Mouse (Mus musculus) brain, adult 10 weeks (tissue): ENCODE measurements around the gene Vmn1r194. TPM values are rescaled to one million over a fixed set of nuclear protein-coding genes. Genes with fewer than 3 reads are reported as not detected.

Experiments used
- polyA plus RNA-seq: library from polyadenylated mRNA; stranded (reverse); fragments of 350-450 nt; fragmentation: Illumina TruSeq; extraction: RNeasy Lipid Tissue Mini Kit (QIAGEN cat#74804); gene quantifications from one replicate; pipeline ENCODE4 v1.2.3, GENCODE M21; 2015; ENCODE audit warnings: low read depth, low replicate concordance

Vmn1r194 gene
- not detected for polyA plus RNA-seq

DNA sequence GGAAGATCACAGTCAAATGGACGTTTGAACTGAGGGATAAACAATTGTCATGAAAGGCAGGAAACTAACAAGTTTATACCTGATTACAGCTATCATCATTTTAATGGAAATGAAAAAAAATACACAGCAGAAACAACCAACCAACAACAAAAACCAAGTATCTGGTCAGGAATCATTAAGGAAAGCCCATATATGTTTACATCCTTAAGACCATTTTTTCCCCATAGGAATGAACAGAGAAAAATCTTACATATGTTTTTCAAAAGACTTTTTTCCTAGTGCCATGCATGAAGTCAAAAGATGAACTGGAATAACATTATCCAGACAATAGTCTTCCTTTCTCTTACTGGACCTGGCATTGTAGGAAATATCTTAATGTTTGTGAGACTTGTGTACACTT lies at the start of gene Vmn1r194:
Vmn1r194 (plus strand) TSS at position 301 of the 400 bp plus-strand sequence.

DNA sequence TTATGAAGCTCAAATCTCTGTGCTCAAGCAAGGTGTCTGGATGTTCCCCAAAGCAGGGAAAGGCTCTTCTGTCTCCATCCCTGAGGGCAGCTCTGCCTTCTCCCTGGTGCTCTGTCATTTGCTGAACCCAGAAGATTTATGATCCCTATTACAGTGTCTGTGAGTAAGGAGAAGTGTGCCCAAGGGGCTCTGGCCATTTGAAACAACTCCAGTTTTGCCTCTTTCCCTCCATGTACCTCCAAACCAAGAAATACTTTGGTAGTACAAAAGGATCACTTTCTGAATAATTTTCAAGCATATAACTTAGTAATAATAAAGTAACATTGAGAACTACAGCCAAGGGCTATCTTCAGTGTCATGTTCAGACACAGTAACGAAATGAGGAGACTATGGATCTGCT lies 21.0 kb upstream of the Vmn1r194 start, which contains the start of gene Vmn1r193:
Vmn1r193 (minus strand) TSS at position 101 of the 400 bp plus-strand sequence.

DNA sequence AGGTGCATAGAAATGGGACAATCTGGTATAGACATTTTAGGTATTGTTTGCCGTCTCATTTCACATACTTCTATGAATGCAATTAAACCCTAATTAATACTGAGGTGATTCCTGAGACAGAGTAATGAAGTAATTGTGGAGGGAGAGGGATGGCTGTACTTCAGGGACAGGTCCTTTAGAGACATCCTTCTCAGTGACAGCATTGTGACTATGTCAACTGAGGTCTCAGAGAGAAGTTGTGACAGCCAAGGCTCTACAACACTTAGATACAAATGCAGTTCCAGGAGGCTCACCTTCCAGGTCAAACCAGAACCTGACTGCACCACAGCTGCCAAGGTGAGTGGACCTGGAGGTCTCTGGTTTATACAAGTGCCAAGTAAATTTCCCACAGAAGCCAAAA lies 26.2 kb downstream of the Vmn1r194 start, which contains the start of gene Vmn1r195:
Vmn1r195 (plus strand) TSS at position 301 of the 400 bp plus-strand sequence.

DNA sequence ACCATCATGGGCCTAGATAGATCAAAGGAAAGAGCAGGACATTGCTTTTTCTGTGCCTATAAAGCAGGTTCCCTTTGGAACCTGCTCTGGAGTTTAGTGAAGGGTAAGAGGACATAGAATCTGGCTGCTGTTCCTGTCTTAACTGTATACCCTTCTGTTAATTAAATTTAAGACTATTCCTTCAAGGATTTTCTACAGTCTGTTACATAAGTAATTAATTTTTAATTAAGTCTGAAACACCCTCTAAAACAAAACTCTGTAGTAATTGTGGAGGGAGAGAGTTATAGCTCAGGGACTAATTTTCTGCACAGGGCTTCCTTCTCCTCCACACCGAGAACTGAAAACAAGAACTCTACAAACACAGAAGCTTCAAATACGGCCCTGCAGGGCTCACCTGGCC lies 45.6 kb downstream of the Vmn1r194 start, which contains the start of gene Vmn1r196:
Vmn1r196 (plus strand) TSS at position 301 of the 400 bp plus-strand sequence.

Other genes with a start within 250 kb of the Vmn1r194 start
- 1.8 TPM for gene Prss16, start 234.5 kb upstream of the Vmn1r194 start, polyA plus RNA-seq
- not detected for gene Hist1h2ah, start 208.6 kb upstream of the Vmn1r194 start, polyA plus RNA-seq
- gene Hist1h2bk, start 208.3 kb upstream of the Vmn1r194 start, polyA plus RNA-seq: not detected
- gene Hist1h4i, start 202.9 kb upstream of the Vmn1r194 start, polyA plus RNA-seq: 6.2 TPM
- not detected for gene Hist1h2ag, start 201.3 kb upstream of the Vmn1r194 start, polyA plus RNA-seq
- gene Hist1h2bj, start 201.0 kb upstream of the Vmn1r194 start, polyA plus RNA-seq: not detected
- gene Vmn1r188, start 159.8 kb upstream of the Vmn1r194 start, polyA plus RNA-seq: not detected
- gene Vmn1r189, start 138.4 kb upstream of the Vmn1r194 start, polyA plus RNA-seq: not detected
- gene Vmn1r191, start 60.2 kb upstream of the Vmn1r194 start, polyA plus RNA-seq: not detected
- not detected for gene Vmn1r192, start 53.1 kb upstream of the Vmn1r194 start, polyA plus RNA-seq
- not detected for gene Vmn1r193, start 21.1 kb upstream of the Vmn1r194 start, polyA plus RNA-seq
- not detected for gene Vmn1r195, start 26.3 kb downstream of the Vmn1r194 start, polyA plus RNA-seq
- not detected for gene Vmn1r196, start 45.7 kb downstream of the Vmn1r194 start, polyA plus RNA-seq
- gene Vmn1r197, start 80.4 kb downstream of the Vmn1r194 start, polyA plus RNA-seq: not detected
- not detected for gene Vmn1r198, start 106.1 kb downstream of the Vmn1r194 start, polyA plus RNA-seq
- not detected for gene Vmn1r199, start 135.6 kb downstream of the Vmn1r194 start, polyA plus RNA-seq
- not detected for gene Vmn1r200, start 146.2 kb downstream of the Vmn1r194 start, polyA plus RNA-seq
- not detected for gene Vmn1r201, start 227.7 kb downstream of the Vmn1r194 start, polyA plus RNA-seq